Mouse (Mus musculus): ENCODE data around the gene Lmo4. TPM values are rescaled to one million over a fixed set of nuclear protein-coding genes. Genes with fewer than 3 reads are reported as not detected.

The Lmo4 gene
- polyA plus RNA-seq, 1 experiment from 2014 or later, result 97.2 TPM

GRCm38 (mm10) chr3:144166439-144167155, 38.4 kb downstream of the Lmo4 start:
- WGBS, result 93% methylated on average over 8 of the region's 8 CpGs

GRCm38 (mm10) chr3:144165439-144165838, 39.6 kb downstream of the Lmo4 start:
- ATAC-seq (ENCODE audit: low read depth), result no peak
- Histone ChIP-seq H3K27me3 (ENCODE audit: control insufficient read depth, insufficient read depth, low read length) (no peaks in the 10 kb centered on the region), H3K4me1 (ENCODE audit: control insufficient read depth, insufficient read depth, low read length) (no peaks in the 10 kb centered on the region), H3K9ac (replicated peaks; ENCODE audit: low read depth, low read length) (no peak overlapping the region), H3K36me3 (ENCODE audit: control insufficient read depth, insufficient read depth, low read length) (no peaks in the 10 kb centered on the region), H3K9me3 (ENCODE audit: control insufficient read depth, low read length) (no peaks in the 10 kb centered on the region), H3K27ac (ENCODE audit: low read depth, low read length) (no peak overlapping the region), H3K4me2 (ENCODE audit: low read depth, low read length) (no peak overlapping the region), H3K4me3 (ENCODE audit: low read depth, low read length) (no peak overlapping the region)
- 87% methylated on average over 12 of the region's 12 CpGs for WGBS

More at GRCm38 (mm10) chr3:144166439-144167155, 38.4 kb downstream of the Lmo4 start:
- Histone ChIP-seq H3K27me3 (ENCODE audit: control insufficient read depth, insufficient read depth, low read length) (no peaks in the 10 kb centered on the region), H3K4me1 (ENCODE audit: control insufficient read depth, insufficient read depth, low read length) (no peaks in the 10 kb centered on the region), H3K9ac (replicated peaks; ENCODE audit: low read depth, low read length) (no peak overlapping the region), H3K4me3 (ENCODE audit: low read depth, low read length) (no peak overlapping the region), H3K36me3 (ENCODE audit: control insufficient read depth, insufficient read depth, low read length) (no peaks in the 10 kb centered on the region), H3K4me2 (ENCODE audit: low read depth, low read length) (no peak overlapping the region), H3K9me3 (ENCODE audit: control insufficient read depth, low read length) (no peaks in the 10 kb centered on the region), H3K27ac (ENCODE audit: low read depth, low read length) (no peak overlapping the region)
- ATAC-seq (ENCODE audit: low read depth), result no peak

- 62% methylated on average over 9 of the region's 9 CpGs for WGBS
- Histone ChIP-seq H3K9ac (replicated peaks; ENCODE audit: low read depth, low read length) (no peak overlapping the region), H3K4me3 (ENCODE audit: low read depth, low read length) (no peak overlapping the region), H3K4me2 (ENCODE audit: low read depth, low read length) (no peak overlapping the region), H3K27me3 (ENCODE audit: control insufficient read depth, insufficient read depth, low read length) (no peaks in the 10 kb centered on the region), H3K36me3 (ENCODE audit: control insufficient read depth, insufficient read depth, low read length) (no peaks in the 10 kb centered on the region), H3K27ac (ENCODE audit: low read depth, low read length) (no peak overlapping the region), H3K4me1 (ENCODE audit: control insufficient read depth, insufficient read depth, low read length) (no peaks in the 10 kb centered on the region), H3K9me3 (ENCODE audit: control insufficient read depth, low read length) (no peaks in the 10 kb centered on the region)
- no peak for ATAC-seq (ENCODE audit: low read depth)
Measured at GRCm38 (mm10) chr3:144164665-144165385, 40.2 kb downstream of the Lmo4 start.

GRCm38 (mm10) chr3:144163718-144164117, 41.3 kb downstream of the Lmo4 start:
- H3K4me3 ChIP-seq (ENCODE audit: low read depth, low read length), result no peak overlapping the region
- H3K9me3 ChIP-seq (ENCODE audit: control insufficient read depth, low read length), result no peaks in the 10 kb centered on the region
- ATAC-seq (ENCODE audit: low read depth), result no peak

GRCm38 (mm10) chr3:144162156-144162555, 42.9 kb downstream of the Lmo4 start:
- Histone ChIP-seq H3K27ac (ENCODE audit: low read depth, low read length) (no peak overlapping the region), H3K27me3 (ENCODE audit: control insufficient read depth, insufficient read depth, low read length) (no peaks in the 10 kb centered on the region), H3K4me3 (ENCODE audit: low read depth, low read length) (no peak overlapping the region), H3K9ac (replicated peaks; ENCODE audit: low read depth, low read length) (no peak overlapping the region), H3K36me3 (ENCODE audit: control insufficient read depth, insufficient read depth, low read length) (no peaks in the 10 kb centered on the region), H3K4me1 (ENCODE audit: control insufficient read depth, insufficient read depth, low read length) (no peaks in the 10 kb centered on the region), H3K9me3 (ENCODE audit: control insufficient read depth, low read length) (no peaks in the 10 kb centered on the region), H3K4me2 (ENCODE audit: low read depth, low read length) (no peak overlapping the region)
- 81% methylated on average over 8 of the region's 8 CpGs for WGBS
- no peak for ATAC-seq (ENCODE audit: low read depth)

More at GRCm38 (mm10) chr3:144163718-144164117, 41.3 kb downstream of the Lmo4 start:
- WGBS, result 84% methylated on average over 2 of the region's 2 CpGs
- Histone ChIP-seq H3K4me2 (ENCODE audit: low read depth, low read length) (no peak overlapping the region), H3K4me1 (ENCODE audit: control insufficient read depth, insufficient read depth, low read length) (no peaks in the 10 kb centered on the region), H3K36me3 (ENCODE audit: control insufficient read depth, insufficient read depth, low read length) (no peaks in the 10 kb centered on the region), H3K27ac (ENCODE audit: low read depth, low read length) (no peak overlapping the region), H3K9ac (replicated peaks; ENCODE audit: low read depth, low read length) (no peak overlapping the region), H3K27me3 (ENCODE audit: control insufficient read depth, insufficient read depth, low read length) (no peaks in the 10 kb centered on the region)

GRCm38 (mm10) chr3:144161261-144161660, 43.8 kb downstream of the Lmo4 start:
- no peak for ATAC-seq (ENCODE audit: low read depth)
- H3K9me3 ChIP-seq (ENCODE audit: control insufficient read depth, low read length), result no peaks in the 10 kb centered on the region
- H3K9ac ChIP-seq (replicated peaks; ENCODE audit: low read depth, low read length), result no peak overlapping the region
- H3K4me1 ChIP-seq (ENCODE audit: control insufficient read depth, insufficient read depth, low read length), result no peaks in the 10 kb centered on the region
- H3K27me3 ChIP-seq (ENCODE audit: control insufficient read depth, insufficient read depth, low read length), result no peaks in the 10 kb centered on the region
- H3K36me3 ChIP-seq (ENCODE audit: control insufficient read depth, insufficient read depth, low read length), result no peaks in the 10 kb centered on the region
- no peak overlapping the region for H3K4me2 ChIP-seq (ENCODE audit: low read depth, low read length)
- 91% methylated on average over 2 of the region's 2 CpGs for WGBS
- no peak overlapping the region for H3K27ac ChIP-seq (ENCODE audit: low read depth, low read length)
- no peak overlapping the region for H3K4me3 ChIP-seq (ENCODE audit: low read depth, low read length)

- WGBS, result 89% methylated on average over 3 of the region's 3 CpGs
- H3K36me3 ChIP-seq (ENCODE audit: control insufficient read depth, insufficient read depth, low read length), result no peaks in the 10 kb centered on the region
- H3K9me3 ChIP-seq (ENCODE audit: control insufficient read depth, low read length), result no peaks in the 10 kb centered on the region
- no peak overlapping the region for H3K4me3 ChIP-seq (ENCODE audit: low read depth, low read length)
- no peak overlapping the region for H3K27ac ChIP-seq (ENCODE audit: low read depth, low read length)
- H3K4me1 ChIP-seq (ENCODE audit: control insufficient read depth, insufficient read depth, low read length), result no peaks in the 10 kb centered on the region
- no peaks in the 10 kb centered on the region for H3K27me3 ChIP-seq (ENCODE audit: control insufficient read depth, insufficient read depth, low read length)
- no peak overlapping the region for H3K9ac ChIP-seq (replicated peaks; ENCODE audit: low read depth, low read length)
- H3K4me2 ChIP-seq (ENCODE audit: low read depth, low read length), result no peak overlapping the region
- ATAC-seq (ENCODE audit: low read depth), result no peak
Measured at GRCm38 (mm10) chr3:144155746-144156145, 49.3 kb downstream of the Lmo4 start.

GRCm38 (mm10) chr3:144153395-144153794, 51.6 kb downstream of the Lmo4 start:
- Histone ChIP-seq H3K27ac (ENCODE audit: low read depth, low read length) (no peak overlapping the region), H3K4me3 (ENCODE audit: low read depth, low read length) (no peak overlapping the region), H3K9ac (replicated peaks; ENCODE audit: low read depth, low read length) (no peak overlapping the region), H3K27me3 (ENCODE audit: control insufficient read depth, insufficient read depth, low read length) (no peaks in the 10 kb centered on the region), H3K36me3 (ENCODE audit: control insufficient read depth, insufficient read depth, low read length) (no peaks in the 10 kb centered on the region), H3K4me1 (ENCODE audit: control insufficient read depth, insufficient read depth, low read length) (no peaks in the 10 kb centered on the region), H3K4me2 (ENCODE audit: low read depth, low read length) (no peak overlapping the region), H3K9me3 (ENCODE audit: control insufficient read depth, low read length) (no peaks in the 10 kb centered on the region)
- WGBS, result 55% methylated on average over 2 of the region's 2 CpGs
- no peak for ATAC-seq (ENCODE audit: low read depth)

- no peak for ATAC-seq (ENCODE audit: low read depth)
- Histone ChIP-seq H3K27me3 (ENCODE audit: control insufficient read depth, insufficient read depth, low read length) (no peaks in the 10 kb centered on the region), H3K9me3 (ENCODE audit: control insufficient read depth, low read length) (no peaks in the 10 kb centered on the region), H3K4me3 (ENCODE audit: low read depth, low read length) (no peak overlapping the region), H3K36me3 (ENCODE audit: control insufficient read depth, insufficient read depth, low read length) (no peaks in the 10 kb centered on the region), H3K27ac (ENCODE audit: low read depth, low read length) (no peak overlapping the region), H3K4me1 (ENCODE audit: control insufficient read depth, insufficient read depth, low read length) (no peaks in the 10 kb centered on the region), H3K9ac (replicated peaks; ENCODE audit: low read depth, low read length) (no peak overlapping the region), H3K4me2 (ENCODE audit: low read depth, low read length) (no peak overlapping the region)
- 94% methylated on average over 6 of the region's 6 CpGs for WGBS
Measured at GRCm38 (mm10) chr3:144151001-144151400, 54.0 kb downstream of the Lmo4 start.
